Mouse (Mus musculus) c-Kit-positive CD71-positive TER-119-positive erythroid progenitor cells, embryonic 14.5 days (primary cell): Measurements from ENCODE around the gene Klhl9.
A peak's percentile ranks its signal among the peaks of the same experiment; 100 is the strongest.

Experiments used
- DNase-seq: peaks from one replicate; pipeline ENCODE4 v3.0.0-alpha.2; 2013; ENCODE audit warnings: low spot score

Klhl9 gene

DNA sequence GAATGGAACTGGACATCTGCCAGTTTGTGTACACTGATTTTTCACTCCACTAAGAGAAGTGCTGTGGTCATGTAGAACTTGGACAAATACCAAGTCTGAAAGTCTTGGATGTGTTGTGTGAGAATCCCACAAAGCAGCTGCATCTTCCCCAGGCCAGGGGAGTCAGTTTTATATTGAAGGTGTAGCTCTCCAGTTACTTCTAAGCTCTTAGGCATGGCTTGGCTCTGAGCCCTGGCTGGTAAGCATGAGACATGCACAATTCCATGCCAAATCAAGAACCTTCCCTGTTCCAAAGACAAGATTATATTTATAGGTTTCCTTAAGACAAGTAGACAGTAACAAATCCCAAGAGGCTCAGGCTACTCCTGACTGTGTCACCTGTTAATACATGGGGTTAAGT lies 7.2 kb downstream of the Klhl9 start:
- DNase-seq, result no peak

DNA sequence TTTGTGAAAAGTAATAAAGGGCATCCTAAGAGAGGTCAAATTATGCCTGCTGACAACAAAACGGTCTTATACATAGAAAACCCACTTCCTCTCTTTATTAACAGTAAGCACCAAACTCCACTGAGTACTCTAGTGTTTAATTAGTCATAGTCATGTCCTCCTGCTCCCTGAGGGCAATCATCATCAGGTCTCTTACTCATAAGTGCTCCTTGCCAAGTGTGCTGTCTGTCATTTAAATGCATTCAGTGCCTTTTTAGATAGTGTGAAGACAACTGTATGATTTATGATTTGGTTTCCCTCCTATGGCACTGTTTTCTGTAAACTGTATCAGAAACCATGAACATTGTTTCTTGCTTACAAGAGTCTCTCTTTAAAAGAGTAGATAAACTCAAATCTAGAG lies 8.0 kb downstream of the Klhl9 start:
- DNase-seq, result no peak

DNA sequence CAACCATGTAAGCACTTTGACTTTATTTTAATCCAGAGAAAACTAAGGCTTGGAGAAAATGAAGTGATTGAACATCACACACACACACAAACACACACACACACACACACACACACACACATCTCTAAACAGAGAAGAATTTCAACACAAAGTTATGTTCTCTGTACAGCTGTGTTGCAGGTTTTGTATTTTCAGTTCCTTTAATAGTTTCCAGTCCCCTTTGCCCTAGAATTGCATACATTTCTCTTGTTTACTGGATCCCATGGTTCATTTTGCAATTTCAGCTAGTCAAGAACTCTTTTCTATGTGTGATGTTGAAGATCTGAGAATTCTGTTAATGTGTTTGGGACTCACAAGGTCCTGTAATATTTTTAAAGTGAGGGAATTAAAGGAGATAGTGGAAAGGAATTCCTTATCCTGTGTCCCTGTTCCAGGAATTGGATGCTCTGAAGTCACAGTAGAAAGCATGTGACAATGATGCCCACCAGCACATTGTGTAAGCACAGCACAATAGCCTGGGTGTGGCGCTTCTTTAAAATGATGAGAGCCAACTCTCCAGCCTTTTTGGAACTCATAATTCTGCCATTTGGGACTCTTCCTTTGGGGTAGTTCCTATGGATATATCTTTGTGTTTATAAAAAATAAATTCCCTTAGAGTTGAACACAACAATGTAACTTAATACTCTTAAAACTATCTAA lies 15.0 kb downstream of the Klhl9 start:
- no peak for DNase-seq

DNA sequence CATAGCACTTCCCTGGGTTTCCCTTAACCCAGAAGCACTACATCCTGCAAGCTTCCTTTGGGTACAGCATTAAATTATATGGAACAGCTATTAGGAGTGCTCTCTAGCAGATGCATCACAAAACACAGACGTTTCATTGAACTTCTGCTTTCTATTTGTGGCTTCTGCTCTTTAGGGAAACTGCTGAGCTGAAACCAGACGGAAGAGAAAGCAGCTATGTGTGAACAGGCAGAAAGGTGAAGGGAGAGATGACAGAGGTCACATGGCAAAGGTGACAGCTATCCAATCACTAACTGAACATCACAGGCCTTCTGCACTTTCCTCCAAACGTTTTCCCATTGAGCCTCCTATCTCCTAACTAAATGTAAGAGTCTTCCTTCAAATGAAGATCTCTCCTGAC lies 16.3 kb downstream of the Klhl9 start:
- no peak for DNase-seq

DNA sequence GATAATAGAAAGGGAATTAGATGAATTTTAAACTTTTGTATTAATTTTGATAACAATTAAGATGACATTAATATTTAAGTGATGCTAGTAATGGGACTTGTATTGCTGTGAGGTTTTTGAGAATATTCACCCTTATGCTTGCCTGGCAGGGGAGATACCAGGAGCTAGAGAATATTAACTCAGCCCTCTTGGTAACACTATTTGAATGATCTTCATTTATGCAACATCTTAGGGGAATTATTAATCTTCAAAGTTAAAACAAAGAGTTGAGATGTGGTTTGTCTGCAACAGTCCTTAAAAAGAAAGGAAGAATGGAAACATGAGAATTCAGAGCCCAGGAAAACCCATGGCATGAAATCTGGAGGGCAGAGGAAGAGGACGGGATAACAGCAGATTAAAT lies 23.0 kb downstream of the Klhl9 start:
- DNase-seq, result no peak

DNA sequence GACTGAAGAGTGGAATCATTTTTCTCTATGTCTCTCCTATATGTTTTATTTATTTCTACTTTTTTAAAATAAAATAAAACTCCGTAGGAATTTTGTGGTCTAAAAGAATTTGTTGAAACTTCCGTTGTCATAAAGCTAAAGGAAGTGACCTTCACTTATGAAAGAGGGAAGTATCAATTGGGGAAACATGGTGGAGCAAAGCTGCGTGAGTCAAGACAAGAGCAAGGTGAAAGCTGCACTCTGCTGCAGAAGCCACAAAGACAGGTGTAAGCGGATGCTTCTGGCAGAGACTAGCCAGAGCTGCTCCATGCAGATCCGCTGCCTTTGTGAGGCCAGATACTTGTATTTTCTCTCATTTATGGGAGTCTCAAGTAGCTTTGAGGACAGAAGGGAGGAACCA lies 23.5 kb downstream of the Klhl9 start:
- no peak for DNase-seq

DNA sequence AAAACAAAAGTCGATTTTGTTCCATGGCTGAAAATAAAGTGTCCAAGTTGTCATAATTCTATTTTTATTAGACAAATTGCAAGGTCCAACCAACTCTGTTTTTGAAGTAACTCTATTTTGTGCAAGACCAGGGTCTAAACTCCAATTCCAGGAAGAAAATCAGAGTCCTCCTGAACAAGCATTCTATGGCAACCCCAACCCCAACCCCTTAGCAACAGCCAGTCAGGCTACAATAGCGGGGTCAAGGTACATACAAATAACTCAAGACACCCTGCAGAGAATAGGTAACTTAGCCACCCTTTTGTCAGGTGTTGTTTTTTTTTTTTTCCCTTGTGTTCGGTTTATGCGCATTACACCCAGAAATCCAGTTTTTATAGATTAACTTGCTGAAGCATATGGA lies 24.5 kb downstream of the Klhl9 start:
- no peak for DNase-seq

DNA sequence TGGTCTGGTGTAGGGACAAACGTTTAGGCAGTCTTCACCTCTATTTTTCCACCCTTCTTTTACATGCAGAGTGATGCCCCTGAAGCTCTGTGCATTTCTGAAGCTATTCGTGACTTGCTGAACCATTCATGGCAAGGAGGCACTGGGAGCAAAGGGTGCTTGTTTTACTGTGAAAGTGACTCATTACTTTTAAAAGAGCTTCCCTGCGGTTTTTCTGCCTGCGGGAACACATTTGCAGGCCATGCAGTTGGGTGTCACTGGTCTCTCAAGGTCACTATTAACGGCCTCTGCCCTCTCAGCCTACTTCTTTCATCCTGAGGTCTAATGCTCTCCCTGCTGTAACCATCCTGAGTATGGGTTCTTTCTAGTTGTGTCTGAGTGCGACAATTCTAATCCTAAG lies 25.2 kb downstream of the Klhl9 start:
- no peak for DNase-seq

DNA sequence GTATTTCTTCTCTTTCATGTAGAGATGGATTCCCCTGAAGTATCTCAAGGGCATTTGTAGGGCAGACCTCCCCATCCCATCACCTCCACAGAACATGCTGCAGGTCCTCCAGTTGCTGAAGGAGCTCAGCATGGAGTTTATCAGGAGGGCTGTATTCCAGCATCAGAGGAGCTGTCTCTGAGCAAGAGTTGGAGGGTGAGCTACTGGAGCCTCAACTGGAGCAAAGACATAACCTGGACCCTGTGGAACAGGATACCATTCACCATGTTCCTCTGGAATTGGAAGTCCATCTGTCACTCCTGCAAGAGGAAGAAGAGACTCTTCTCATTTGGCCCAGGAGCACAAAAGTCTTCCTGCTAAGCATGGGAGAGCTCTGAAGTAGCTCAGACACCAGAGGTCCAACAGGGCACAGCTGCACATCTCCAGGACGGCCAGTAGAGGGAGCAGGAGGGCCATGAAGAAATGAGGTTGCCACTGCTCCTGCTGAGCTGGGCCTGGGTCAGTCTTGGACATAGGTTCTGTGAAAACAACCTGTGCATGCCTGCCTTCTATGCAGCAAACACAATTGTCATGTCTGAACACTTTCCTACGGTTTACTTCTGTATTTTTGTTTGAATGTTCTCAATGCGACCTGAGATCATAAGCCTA lies 25.9 kb downstream of the Klhl9 start:
- peak; percentile 44 for DNase-seq

DNA sequence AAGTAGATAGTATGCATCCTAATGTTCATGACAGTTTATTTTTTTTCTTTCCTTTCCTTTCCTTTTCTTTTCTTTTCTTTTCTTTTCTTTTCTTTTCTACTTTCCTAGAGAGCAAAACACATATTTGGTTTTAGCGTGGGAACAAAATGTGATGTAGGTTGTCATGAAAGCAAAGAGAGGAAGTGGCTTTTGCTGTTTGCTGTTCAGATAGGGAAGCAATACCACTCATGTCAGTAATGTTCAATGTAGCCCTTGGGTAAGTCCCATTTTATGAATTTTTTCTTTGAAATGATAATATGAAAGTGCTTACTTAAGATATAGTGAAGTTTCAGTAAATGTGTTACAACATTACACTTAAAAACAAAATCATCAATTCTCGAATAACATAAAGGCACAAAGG lies 28.9 kb downstream of the Klhl9 start:
- no peak for DNase-seq

DNA sequence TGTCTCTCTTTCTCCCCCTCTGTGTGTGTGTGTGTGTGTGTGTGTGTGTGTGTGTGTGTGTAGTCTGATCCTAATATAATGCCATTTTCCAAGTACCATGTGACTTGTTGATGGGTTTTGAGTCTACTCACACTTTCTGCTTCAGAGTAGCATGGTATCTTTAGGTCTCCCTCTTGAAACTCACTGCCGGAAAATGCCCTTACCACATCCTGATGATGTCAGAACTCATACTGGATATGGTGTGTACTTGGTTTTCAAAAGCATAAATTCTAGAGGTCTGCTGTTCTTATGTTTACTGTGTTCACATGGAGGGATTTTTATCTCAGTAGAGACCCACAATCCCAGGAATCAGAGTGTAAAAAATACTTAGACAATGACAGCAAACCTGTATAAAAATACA lies 29.7 kb downstream of the Klhl9 start:
- no peak for DNase-seq

DNA sequence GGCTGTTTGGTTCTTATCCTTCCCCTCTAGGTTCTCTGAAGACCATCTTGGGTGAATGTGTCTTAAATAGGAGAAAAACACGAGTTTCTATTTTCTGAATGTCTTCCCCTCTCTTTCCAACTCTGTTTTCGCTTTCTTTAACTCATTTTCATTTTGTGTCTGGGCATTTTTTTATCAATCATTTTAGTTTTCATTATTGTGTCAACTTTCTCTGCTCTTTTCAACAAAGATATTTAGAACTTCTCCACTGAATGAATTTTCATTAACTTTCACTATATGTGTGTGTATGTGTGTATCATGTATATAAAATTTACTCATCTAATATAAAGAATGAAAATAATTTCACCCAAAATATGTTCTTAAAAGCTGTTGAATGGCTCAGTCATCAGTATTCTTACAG lies 31.0 kb downstream of the Klhl9 start, which contains the start of gene Ifnab:
TSS of gene Ifnab (minus strand) at position 101 of the 400 bp plus-strand sequence.
- no peak for DNase-seq

DNA sequence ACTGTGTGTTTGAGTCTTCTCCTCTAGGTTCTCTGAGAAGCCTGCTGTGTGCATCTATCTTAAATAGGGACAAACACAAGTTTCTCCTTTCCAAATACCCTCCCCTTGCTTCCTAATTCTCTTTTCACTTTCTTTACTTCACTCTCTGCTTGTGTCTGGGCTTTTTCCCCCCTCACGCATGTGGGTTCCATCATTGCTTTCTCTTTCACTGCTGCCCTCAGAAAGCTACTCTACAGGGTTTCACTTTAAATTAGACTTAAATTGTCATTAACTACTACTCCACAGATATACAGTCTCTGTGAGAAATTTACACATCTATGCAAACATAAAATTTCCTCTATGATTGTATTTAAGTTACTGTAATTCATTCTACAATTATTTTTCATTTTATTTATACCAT lies 38.5 kb downstream of the Klhl9 start, which contains the start of gene Ifna2:
TSS of gene Ifna2 (minus strand) at position 101 of the 400 bp plus-strand sequence.
- DNase-seq, result no peak

DNA sequence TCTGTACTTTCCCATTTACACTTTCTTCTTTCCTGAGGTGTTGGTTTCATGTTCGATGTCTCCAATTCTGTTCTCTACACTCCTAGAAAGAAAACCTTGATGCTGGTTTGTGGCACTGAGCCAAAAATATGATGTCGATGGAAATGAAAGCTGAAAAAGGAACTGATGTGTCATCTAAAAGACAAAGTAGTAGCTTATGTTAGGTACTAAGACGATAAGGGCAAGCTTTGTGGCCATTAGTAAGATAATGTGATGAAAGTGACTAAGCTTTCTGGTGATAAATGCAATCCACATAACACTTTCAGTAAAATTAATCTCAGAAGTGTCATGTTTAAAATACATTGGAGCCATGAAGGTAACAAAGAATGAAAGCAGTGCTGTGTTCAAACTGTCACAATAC lies 40.9 kb downstream of the Klhl9 start:
- no peak for DNase-seq

DNA sequence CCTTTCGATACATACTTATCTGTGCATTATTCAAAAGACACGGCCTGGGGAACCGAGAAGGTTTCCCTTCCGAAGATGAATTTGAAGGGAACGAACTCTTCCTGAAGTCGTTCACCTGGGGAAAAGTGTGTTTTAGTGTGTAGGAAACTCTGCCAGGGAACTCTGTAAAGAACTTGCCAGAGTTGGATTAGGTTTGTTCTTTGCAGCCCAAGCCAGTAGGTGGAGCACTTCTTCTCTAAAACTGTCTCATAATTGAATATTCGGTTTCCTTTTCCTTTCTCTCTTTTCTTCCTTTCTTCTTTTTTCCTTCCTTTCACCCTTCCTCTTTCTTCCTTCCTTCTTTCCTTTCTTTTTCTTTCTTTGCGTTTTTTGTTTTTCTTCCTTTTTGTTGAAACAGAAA lies 41.9 kb downstream of the Klhl9 start:
- peak; percentile 12 for DNase-seq

DNA sequence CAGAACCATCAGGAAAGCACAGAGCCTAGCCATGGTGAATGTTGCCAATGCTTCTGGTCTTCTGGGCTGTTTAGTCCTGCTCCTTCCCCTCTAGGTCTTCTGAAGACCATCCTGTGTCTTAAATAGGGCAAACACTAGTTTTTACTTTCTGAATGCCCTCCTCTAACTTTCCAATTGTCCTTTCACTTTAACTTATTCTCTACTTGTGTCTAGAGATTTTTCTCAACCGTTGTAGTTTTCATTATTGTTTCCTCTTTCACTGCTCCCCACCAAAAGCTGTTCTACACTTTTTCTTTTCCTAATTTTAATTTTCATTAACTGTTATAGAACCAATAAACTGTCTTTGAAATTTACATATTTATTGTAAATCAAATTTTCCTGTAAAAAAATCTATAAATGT lies 45.4 kb downstream of the Klhl9 start, which contains the start of gene Ifna16:
TSS of gene Ifna16 (minus strand) at position 101 of the 400 bp plus-strand sequence.
- no peak for DNase-seq
